Mouse (Mus musculus): ENCODE data around the gene Hist1h2bf.

- TF ChIP-seq CTCF (IDR thresholded peaks at IDR 0.05; ENCODE audit: insufficient read depth, low read length) (no peak), POLR2A (IDR thresholded peaks at IDR 0.05; ENCODE audit: borderline replicate concordance, extremely low read depth, low read depth, low read length) (no peak)
Measured at GRCm38 (mm10) chr13:23523976-23524375, 50.0 kb downstream of the Hist1h2bf start.
